Mouse (Mus musculus): ENCODE measurements around the gene Mib2.

Mib2 gene

DNA sequence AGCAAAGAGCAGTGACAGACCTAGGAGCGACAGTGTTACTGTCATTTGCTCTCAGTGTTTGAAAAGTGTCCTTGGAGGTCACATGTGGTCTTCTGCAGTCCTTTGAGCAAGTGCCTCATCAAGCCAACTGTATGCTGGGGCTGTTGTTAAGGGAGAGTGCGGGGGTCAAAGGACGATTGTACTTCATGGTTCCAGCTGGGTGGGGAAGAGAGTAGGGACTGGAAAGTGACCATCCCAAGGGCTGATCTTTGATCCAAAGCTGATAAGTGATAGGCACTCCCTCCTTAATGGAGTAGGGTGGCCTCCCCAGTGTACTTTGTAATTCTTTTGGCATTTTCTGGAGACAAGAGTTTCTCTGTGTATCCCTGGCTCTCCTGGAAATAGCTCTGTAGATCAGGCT lies 57.1 kb downstream of the Mib2 start:
- no peak for DNase-seq

DNA sequence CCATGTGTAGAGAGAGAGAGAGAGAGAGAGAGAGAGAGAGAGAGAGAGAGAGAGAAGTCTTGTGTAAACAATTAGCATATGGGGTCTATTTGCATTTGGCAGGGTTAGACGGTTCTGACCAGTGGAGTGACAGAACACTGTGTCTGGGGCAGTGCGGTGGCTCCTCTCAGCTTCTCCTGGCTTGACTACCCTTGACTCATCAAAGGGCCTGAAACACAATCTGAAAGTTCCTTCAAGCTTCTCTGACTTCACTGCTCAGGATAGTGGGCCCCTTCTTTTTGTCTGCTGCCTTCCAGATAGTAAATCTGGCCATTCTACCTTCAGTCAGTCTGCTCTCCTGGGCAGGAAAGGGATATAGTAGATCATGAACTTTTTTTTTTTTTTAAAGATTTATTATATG lies 62.2 kb downstream of the Mib2 start:
- no peak for DNase-seq

DNA sequence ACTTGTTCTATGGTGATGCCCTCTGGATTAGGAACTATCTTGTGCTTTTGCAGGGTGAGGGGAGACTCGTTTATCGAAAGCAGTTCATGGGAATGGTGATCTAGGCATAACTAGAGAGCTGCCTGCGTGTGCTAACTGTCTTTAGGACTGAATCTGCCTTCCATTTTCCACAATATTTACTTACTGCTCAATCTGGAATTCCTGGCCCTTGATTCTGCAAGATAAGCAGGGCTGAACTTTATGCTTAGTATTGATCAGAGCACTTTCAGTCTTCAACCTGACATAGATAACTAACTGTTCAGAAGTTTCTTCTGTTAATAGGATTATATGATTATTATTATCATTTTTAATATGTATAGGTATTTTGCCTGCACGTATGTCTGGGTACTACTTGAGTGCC lies 63.9 kb downstream of the Mib2 start:
- no peak for DNase-seq

All from cerebellum, postnatal 10 days (tissue).